Mouse (Mus musculus) frontal cortex, adult 2 months (tissue): ENCODE measurements around the gene Them7. TPM values are rescaled to one million over a fixed set of nuclear protein-coding genes. Genes with fewer than 3 reads are reported as not detected.

Source experiments
- DNase-seq, 2 experiments: peaks; one replicate each; pipeline ENCODE4 v3.0.0; 2022; ENCODE audit warnings: low spot score in 1 of 2; ENCODE audit errors: extremely low spot score in 1 of 2
- polyA plus RNA-seq: library from polyadenylated mRNA; depleted of rRNA; stranded (reverse); fragments of >200 nt; gene quantifications from 2 replicates; pipeline ENCODE4 v1.2.3, GENCODE M21; 2012

Them7 gene
- polyA plus RNA-seq, 1 experiment: not detected

DNA sequence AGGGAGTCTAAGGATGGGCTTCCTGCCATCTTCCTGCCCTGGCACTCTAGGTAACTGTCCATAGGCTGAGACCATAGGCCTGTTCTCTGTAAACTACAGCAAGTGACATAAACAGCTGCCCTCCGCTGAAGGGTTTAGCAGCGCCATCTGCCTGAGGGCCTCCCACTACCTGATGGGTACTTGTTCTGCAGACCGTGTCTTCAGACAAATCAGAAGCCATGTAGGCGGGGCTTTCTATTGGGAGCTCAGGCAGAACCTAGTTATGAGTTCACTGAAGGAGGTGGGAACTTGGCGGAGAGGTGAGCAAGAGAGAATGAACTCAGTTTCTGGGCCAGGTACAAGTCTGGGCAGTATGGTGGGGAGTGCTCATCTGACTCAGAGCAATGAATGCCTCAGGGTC is 148.6 kb downstream of the Them7 start:
- DNase-seq: no peak

DNA sequence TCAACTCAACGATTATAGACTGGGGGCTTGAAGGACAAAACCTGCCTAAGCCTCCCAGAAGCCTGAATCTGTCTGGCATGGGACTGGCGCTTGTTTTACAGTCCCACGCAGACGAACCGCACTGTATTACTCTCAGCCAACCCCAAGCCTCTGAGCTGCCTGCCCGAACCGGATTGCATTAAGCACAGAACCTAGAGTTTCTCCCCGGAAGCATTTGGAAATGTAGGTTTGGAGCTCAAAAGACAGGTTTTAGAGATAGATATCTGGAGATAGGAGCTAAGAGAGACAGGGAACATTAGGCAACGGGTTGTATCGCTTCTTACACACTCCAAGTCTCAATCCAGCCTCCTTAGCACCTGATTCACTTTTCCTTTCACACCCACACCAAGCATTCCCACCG is 149.5 kb downstream of the Them7 start:
- no peak for DNase-seq

DNA sequence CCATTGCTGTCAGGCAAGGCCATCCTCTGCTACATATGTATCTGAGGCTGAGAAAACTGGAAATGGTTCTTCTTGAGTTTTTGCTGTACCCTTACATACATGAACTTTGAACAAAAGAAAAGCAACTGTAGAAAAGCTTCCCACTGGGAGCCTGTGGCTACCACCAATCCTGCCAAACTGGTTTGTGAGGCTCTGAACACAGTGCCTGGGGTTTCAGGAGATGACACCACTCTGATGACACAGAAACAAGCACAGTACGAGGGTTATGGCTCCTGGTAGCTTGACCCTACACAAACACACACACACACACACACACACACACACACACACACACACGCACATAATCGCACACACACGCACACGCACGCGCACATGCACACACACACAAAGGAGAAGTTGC is 151.1 kb downstream of the Them7 start:
- DNase-seq: no peak

DNA sequence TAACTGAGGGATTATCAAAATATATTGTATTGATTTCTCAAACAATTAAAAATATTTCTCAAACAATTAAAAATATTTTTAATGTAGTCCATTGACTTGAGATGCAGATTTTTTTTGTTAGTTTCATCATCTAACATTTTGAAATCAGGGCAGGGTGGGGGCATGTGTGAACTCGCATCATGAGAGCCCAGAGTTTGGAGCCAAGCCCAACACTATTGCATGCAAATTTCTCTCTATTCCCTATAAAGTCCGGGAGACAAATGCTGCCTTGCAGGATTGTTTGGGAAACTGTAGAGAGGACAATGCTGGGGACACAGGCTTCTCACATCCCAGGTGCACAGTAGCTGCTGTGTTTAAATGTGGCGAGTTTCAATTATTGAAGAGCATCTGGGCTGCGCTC is 151.6 kb downstream of the Them7 start:
- no peak for DNase-seq

DNA sequence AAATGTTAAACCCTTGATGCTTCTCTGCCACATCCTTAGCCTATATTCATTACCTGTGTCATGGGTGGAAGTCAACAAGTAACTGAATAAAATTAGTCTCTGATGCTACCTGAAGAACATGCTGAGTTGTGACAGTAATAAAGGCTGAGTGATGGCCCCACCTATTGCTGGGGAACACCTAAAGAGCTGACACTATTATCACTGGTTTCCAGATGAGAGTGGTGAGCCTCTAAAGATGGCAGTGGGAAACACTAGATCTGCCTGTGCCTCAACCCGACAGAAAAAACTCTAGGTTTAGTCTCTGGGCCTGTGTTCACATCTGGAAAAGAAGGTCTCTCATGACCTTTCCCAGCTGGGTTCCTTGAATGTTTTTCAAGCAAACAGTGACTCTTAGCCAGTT is 155.6 kb downstream of the Them7 start:
- DNase-seq: no peak

DNA sequence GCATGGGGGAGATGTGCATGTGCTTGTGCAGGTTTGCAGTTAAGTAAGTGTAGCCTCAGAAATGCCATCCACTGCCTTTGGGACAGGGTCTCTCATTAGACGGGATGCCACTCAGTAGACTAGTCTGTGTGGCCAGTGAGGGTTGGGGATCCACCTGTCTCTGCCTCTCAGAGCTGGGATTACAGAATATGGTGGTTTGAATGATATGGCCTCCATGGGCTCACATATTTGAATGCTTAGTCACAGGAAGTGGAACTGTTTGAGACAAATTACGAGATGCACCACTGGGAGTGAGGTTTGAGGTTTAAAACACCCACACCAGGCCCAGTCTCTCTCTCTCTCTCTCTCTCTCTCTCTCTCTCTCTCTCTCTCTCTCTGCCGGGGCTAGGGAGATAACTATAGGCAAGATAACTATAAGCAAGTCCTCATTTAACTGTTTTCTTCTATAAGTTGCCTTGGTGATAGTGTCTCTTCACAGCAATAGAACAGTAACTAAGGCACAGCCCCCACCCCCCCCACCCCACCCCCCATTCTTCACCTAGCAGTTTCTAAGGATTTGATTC is 156.7 kb downstream of the Them7 start:
- DNase-seq: no peak

DNA sequence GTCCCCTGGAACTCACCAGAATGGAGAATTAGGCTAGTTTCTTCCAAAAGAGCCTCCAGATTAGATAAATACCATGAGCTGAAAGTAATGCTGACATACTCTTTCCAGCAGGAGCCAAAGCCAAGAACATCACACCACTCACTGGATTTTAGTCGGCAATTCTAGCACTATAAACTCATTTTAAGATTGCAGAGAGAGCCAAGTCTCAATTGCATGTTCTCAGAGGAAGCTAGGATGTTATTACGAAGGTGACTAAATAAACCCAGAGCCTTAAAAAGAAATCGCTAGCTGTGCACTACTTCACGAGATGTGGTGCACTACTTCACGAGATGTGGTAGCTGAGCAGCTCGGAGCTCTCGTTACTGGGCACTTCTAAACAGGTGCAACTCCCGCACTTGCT is 158.9 kb downstream of the Them7 start:
- peak in 1 of 2 experiments; percentile 51 for DNase-seq

DNA sequence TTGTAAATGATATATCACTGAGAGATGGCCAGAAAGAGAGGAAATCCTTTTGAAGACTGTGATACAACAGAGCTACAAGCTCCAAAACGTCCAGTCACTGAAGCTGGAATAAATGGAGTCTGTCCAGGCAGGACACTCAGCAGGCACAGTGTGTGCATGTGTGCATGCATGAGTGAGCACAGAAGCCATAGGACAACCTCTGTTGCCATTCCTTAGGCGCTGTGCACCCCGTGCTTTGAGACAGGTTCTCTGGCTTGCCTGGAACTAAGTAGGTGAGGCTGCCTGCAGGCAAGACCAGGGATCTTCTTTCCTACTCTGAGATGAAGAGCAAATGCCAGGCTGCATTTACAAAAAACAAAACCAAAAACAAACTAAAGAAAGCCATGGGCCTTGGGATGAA is 160.9 kb downstream of the Them7 start:
- no peak for DNase-seq

DNA sequence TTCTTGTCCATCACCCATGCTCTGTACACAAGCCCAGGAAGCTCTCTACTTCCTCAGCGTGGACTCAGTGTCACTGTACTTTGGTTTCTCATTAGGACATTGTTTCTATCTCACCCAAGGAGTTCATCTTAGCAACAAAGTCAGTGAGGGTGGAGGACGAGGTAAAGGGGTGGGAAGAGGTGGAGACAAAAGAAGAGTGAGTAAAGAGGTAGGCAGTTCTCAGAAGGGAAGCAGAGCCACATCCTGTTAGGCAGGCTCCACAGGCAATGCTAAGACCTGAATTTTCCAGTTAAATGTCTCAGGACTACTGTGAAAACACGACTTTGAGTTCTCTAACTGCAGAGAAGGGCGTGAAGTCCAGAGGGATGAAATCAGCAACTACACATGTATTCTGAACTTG is 162.3 kb downstream of the Them7 start:
- no peak for DNase-seq

DNA sequence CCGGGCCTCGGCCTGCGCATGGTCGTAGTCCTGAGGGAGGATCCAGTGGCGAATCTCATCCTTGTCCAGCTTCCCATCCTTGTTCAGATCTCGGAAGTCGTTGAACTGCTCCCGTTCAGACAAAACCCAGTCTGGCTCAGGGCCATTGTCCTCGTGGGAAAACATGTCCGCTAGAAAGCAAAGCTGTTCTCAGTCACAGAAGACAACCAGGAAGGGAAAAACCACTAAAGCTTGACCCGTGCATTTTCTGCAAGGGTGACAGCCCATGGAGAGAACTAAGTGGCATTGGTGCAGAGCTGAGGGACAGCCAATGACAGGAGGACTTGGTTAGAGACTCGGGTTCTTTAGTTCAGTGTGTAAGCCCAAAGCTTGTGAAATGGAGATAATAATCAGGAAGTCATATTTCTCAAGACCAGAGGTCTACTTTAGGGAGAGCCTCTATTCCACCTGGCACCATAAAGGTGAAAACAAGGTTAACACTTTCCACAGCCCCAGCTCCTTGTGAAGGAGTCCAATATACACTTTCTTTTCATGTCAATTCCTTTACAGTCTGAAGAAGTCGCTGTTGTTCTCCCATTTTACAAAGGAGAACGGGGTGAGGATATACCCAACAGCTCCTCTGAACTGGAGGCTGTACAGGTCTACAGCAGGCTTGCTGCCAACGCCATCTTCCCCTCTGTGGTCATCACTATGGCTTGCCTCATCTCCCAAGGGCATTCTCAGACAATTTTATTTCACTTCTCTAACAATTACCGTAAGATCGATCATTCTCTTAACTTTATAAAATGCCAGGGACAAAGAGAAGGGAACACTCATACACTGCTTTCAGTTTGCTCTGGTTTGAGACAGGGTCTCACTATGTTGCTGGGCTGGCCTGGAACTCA is 165.1 kb downstream of the Them7 start:
- DNase-seq: no peak

DNA sequence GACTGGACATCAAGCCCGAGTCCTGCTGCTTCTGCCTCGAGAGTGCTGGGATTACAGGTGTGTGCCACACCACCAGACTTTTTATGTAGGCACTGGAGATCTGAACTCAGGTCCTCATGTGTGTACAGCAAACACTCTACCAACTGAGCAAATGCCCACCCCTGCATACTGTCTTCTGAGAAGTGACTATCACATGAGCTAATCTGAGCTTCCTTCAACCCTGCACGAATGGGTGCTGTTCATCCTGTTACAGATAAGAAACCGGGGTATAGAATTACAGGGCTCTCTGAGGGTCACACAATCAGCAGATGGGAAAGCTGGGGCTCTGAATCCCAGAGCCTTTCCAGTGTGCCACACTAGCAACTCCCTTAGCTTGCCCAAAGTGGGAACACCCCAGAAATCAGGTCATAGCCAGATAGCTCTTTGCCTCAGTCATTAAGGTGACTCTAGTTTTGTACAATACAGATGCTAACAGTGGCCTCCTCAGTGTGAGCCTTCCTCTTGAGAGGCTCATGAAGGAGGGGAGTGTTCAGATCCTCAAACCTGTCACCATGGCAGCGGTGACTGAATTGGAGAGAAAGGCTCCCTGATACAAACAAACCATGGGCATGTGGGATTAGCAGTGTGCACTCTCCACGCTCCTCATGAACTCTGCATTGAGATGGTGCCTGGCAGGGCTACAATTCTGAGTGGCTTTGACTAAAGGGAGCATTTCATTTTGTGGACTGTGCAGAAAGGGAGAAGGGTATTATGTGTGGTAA is 166.7 kb downstream of the Them7 start:
- DNase-seq: no peak

DNA sequence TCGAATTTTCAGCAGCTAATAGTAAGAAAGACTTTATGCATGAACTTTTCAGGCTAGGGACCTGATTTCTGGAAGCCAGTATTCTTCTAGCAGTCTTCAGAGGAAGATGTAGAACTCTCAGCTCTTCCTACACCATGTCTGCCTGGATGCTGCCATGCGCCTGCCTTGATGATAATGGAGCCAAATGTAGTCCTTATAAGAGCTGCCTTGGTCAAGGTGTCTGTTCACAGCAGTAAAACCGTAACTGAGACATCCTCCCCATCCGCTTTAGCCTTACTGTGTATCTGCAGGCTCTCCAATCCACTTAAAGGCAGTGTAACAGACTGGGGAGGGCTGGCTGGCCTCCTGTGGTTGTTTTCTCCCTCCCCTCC is 167.3 kb downstream of the Them7 start:
- DNase-seq: no peak

DNA sequence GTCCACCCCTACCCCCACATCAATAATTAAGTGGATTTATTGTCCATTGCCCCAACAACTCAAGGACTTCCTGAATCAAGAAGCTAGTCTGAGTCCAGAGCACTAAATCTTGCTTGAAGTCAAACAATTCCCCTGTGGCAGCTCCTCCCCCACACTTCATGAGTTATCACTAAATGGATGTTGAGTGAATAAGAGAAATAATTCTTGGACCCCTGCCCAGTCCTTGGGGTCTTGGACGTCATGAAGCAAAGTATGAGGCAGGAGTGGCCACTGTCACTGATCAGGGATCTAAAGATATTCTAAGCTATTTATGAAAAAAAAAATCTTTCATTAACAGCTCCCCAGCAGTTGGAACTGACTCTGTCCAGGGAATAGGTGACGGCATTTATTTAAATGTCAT is 168.4 kb downstream of the Them7 start:
- no peak for DNase-seq

DNA sequence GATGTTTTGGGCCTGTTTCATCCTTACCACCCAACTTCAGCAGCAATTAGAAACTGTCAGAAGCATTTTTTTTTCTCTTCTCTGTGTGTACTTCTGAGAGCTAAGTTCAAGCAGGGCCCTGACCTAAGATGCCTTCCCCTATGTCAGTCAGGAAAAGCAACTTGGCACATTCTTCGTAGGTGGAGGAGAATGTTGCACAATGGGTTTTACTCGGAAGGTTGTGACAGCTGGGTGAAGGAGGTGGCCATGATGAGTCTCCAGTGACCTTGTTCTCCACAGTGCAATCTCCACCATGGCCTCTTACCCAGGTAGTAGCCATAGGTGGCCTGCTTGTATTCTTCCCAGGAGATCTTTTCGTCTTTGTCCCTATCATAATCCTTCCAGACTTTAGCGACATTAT is 170.3 kb downstream of the Them7 start:
- no peak for DNase-seq

DNA sequence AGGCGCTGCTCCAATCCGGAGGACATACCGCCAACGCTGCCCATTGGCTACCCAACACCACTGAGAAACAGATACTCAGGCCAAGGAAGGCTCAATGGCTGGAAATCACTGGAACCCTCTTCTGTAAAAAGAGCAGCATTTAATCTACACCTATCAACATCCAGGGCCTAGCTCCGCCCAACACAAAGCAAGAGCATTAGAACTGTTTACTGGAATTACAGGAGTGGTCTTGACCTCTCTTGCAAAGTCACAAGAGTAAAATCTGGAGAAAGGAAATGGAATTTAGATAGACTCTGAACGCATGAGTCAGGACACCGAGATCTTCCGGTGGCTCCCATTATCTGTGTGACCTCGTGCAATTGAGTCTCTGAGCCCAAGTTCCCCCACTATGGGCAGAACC is 171.9 kb downstream of the Them7 start:
- DNase-seq: no peak

DNA sequence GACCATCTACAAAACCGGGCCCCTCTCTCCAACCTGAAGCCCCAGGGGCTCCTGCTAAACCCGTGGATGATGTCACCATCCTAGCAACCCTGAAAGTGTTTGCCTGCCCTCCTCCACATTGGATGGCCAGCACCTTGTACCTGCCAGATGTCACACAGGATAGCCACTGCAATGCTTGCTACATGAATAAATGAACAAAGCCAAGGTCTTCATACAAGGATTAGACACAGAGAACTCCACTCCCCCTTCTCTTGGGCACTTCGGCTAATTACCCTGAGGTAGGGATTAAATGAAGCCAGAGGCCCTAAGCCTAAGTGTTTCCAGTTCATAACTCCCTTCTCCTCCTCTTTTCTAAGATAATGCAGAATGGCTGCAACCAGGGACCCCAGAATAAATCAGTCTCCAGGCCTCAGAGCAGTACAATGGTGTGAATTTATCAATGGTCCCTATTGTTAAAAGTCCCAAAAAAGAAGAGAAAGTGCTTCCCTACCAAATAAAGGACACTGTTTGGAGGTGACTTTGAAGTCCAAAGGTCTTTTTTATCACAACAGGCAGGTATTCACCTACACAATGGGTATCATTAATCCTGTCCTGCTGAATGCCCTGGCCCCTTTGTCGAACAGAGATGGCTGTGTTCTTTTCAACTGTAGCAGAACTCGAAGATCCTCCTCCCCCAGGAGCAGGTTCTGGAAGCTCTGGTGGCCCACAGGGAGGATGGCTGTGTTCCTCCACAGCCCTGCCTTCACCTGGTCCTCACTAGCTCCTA is 173.5 kb downstream of the Them7 start:
- DNase-seq: no peak

DNA sequence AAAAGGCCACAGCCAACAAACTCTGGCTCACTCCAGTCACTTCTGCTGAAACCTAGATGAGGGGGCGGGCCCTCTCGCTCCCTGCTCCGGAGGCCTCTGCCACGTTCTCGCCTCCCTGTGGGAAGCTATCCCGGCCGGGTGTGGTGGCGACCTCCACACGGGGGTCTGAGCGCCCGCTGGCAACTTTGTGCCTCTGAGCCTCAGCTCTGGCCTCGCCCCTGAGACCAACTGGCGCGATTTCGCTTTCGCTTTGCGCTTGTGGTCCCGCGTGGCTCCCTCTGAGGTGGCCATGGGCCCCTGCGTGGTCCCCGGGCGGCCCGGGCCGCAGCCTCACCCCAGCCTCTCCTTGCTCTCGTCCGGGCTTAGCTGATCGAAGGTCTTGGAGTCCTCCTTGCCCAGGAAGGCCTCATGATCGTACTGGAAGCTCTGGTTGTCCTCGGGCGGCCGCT is 174.5 kb downstream of the Them7 start:
- peak in 1 of 2 experiments; percentile 7 for DNase-seq

DNA sequence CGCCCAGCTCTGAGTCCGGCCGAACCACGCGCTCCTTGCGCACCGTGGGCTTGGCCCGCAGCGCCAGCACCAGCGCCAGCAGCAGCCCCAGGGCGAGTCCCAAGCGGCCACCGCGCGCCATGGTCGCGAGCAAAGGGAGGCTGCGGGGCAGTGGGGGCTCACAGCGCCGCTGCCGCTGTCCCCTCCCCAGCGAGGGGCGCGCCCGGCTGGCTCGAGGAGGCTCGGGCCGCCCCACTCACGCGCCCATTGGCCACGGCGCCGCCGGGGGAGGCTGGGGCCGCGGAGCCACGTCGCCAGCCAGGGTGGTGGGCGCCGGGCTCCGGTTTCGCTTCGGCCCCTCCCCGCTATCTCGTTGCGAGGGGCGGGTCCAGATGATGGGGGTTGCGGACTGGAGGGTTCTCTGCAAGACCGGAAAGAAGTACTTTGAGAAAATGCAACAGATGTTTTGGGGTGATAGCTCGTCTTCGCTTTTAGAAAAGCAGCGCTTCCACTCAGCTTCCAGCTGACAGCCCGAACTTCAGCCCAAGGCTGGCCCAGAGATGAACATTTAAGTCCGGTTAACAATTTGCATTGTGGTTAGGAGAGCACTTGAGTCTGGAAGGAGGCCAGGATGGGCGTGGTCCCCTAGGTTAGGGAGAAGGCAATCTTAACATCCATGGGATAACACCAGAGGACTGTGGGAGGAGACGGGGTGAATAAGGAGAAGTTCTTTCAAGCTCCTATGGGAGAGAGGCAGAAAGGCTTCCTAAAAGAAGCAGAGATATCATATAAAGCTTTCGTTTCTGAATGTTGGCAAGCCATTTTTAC is 175.2 kb downstream of the Them7 start, which contains the start of gene Rcn1:
Gene Rcn1, minus strand, starts transcription at position 235 of the 807 bp plus-strand sequence.
- DNase-seq: peak in 1 of 2 experiments; percentile 41

DNA sequence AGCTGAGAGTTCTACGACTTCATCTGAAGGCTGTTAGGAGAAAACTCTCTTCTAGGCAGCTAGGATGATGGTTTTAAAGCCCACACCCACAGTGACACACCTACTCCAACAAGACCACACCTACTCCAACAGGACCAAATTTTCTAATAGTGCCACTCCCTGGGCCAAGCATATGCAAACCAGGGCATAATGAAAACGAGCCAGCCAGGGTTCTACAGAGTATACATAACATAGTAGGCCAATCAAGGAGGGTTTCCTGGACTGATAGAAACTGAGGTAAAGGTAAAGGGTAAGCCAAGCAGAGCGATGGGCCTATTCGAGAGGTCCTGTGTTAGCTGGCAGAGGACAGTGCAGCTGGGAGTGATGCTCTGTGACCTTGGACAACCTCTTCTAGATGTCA is 176.4 kb downstream of the Them7 start:
- no peak for DNase-seq

DNA sequence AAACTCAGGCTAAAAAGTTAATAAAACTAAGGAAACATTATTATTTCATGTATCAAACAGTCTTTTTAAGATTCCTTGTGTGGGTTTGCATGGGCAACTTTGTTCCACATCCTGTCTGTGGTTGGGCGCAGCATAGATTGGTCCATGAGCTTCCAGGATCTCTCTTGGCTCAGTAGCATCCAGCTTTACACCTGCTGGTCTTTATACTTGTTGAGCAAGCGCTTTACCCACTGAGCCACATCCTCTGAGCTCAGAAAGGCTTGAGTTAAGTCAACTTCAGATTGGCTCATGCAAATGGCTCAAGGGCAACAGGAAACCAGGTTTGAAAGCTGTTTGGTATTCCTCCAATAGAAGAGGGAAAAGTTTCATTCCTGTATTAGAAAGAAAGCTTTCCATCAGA is 178.1 kb downstream of the Them7 start:
- no peak for DNase-seq
